Mouse (Mus musculus) erythroblast, adult 5-6 weeks (primary cell): ENCODE data around the gene Timm44. TPM values are rescaled to one million over a fixed set of nuclear protein-coding genes. Genes with fewer than 3 reads are reported as not detected.

Source experiments
- ATAC-seq: replicated peaks from 2 replicates; pipeline ENCODE4 v1.8.0; 2016; ENCODE audit warnings: moderate number of reproducible peaks, mild to moderate bottlenecking, moderate TSS enrichment, inconsistent platforms; ENCODE audit not compliant: poor library complexity, low FRiP score, severe bottlenecking
- total RNA-seq, 2 experiments: library from RNA; stranded (forward) in 1 of 2; stranded (reverse) in 1 of 2; fragments of 150-400 nt in 1 of 2; fragments of 200-764, 138-1000 nt in 1 of 2; gene quantifications; 2 replicates each; pipeline versions ENCODE4 v1.2.3 to v1.2.4; 2015 to 2017; ENCODE audit warnings: low replicate concordance in 2 of 2

Timm44 gene
- total RNA-seq (2015; ENCODE audit: low replicate concordance) (11.7 and 24.2 TPM in 2 replicates), total RNA-seq (2017; ENCODE audit: low replicate concordance) (19.4 and 31.6 TPM in 2 replicates)

GRCm38 (mm10) chr8:4275275-4276110, at the start of gene Timm44:
TSS of gene Timm44 (minus strand) at chr8:4275913.
- ATAC-seq = peak; percentile 100

- peak; percentile 92 for ATAC-seq
Observed at GRCm38 (mm10) chr8:4324983-4325750, 49.5 kb upstream of the Timm44 start, which contains the start of the genes Ccl25 and Elavl1. TSS of gene Ccl25 (plus strand) at chr8:4325210. TSS of gene Elavl1 (minus strand) at chr8:4325413.

- peak; percentile 12 for ATAC-seq
Observed at GRCm38 (mm10) chr8:4324525-4324924, 48.8 kb upstream of the Timm44 start.

GRCm38 (mm10) chr8:4323917-4324316, 48.2 kb upstream of the Timm44 start:
- 0 out of 2 replicates have a peak, but pooled peaks have one; percentile 7 for ATAC-seq

GRCm38 (mm10) chr8:4322470-4322869, 46.8 kb upstream of the Timm44 start:
- peak; percentile 37; the same call in 1 of the 2 replicates for ATAC-seq

- ATAC-seq = no peak
Observed at GRCm38 (mm10) chr8:4321031-4321430, 45.3 kb upstream of the Timm44 start.

GRCm38 (mm10) chr8:4320404-4320803, 44.7 kb upstream of the Timm44 start:
- no peak for ATAC-seq

- no peak for ATAC-seq
Observed at GRCm38 (mm10) chr8:4319573-4319872, 43.8 kb upstream of the Timm44 start.

GRCm38 (mm10) chr8:4318796-4319572, 43.3 kb upstream of the Timm44 start:
- ATAC-seq = no peak

GRCm38 (mm10) chr8:4318124-4318523, 42.4 kb upstream of the Timm44 start:
- ATAC-seq = no peak

GRCm38 (mm10) chr8:4314852-4315251, 39.1 kb upstream of the Timm44 start:
- no peak for ATAC-seq

- no peak for ATAC-seq
Observed at GRCm38 (mm10) chr8:4313254-4314124, 37.8 kb upstream of the Timm44 start.

GRCm38 (mm10) chr8:4312104-4312503, 36.4 kb upstream of the Timm44 start:
- ATAC-seq = no peak

- no peak for ATAC-seq
Observed at GRCm38 (mm10) chr8:4305838-4306237, 30.1 kb upstream of the Timm44 start.

- ATAC-seq = no peak
Observed at GRCm38 (mm10) chr8:4304124-4304547, 28.4 kb upstream of the Timm44 start.

- no peak for ATAC-seq
Observed at GRCm38 (mm10) chr8:4297822-4298221, 22.1 kb upstream of the Timm44 start.

GRCm38 (mm10) chr8:4292738-4293137, 17.0 kb upstream of the Timm44 start:
- ATAC-seq = no peak

- no peak; the same call in 1 of the 2 replicates for ATAC-seq
Observed at GRCm38 (mm10) chr8:4276111-4276465, 375 bp upstream of the Timm44 start.

GRCm38 (mm10) chr8:4269609-4270008, 6.1 kb downstream of the Timm44 start:
- no peak for ATAC-seq
